Mouse (Mus musculus) MEL (cell line): ENCODE measurements around the gene Slc4a4. TPM values are rescaled to one million over a fixed set of nuclear protein-coding genes. Genes with fewer than 3 reads are reported as not detected.

Source experiments
- DNase-seq: peaks from one replicate; pipeline ENCODE4 v3.0.0; 2011; ENCODE audit warnings: low read depth, low spot score
- H3K27ac ChIP-seq: 2 replicates; pipeline ENCODE4 v1.5.1; 2012; ENCODE audit warnings: low read depth, mild to moderate bottlenecking, control low read depth, low read length, moderate library complexity; ENCODE audit not compliant: control insufficient read depth
- H3K27me3 ChIP-seq, 2 experiments: fragments of 150-350 bp in 1 of 2; sonication (generic) in 1 of 2; 2 replicates each; pipeline ENCODE4 v1.6.1; 2012; ENCODE audit warnings: low read length in 2 of 2, mild to moderate bottlenecking in 2 of 2, improper control_type of control experiment in 1 of 2, moderate library complexity in 1 of 2; ENCODE audit not compliant: insufficient read depth in 2 of 2, control insufficient read depth in 1 of 2
- H3K36me3 ChIP-seq, 2 experiments: 2 replicates each; pipeline ENCODE4 v1.6.1; 2012 to 2014; ENCODE audit warnings: low read length in 2 of 2, improper control_type of control experiment in 1 of 2, inconsistent platforms in 1 of 2, mild to moderate bottlenecking in 1 of 2; ENCODE audit not compliant: insufficient read depth in 2 of 2, control insufficient read depth in 1 of 2
- H3K4me1 ChIP-seq, 2 experiments: fragments of 150-350 bp in 1 of 2; sonication (generic) in 1 of 2; 2 replicates each; pipeline ENCODE4 v1.6.1; 2012; ENCODE audit warnings: low read length in 2 of 2, improper control_type of control experiment in 1 of 2, mild to moderate bottlenecking in 1 of 2; ENCODE audit not compliant: insufficient read depth in 2 of 2, control insufficient read depth in 1 of 2
- H3K4me3 ChIP-seq, 2 experiments: fragments of 150-350 bp in 1 of 2; sonication (generic) in 1 of 2; 2 replicates each; pipeline ENCODE4 v1.5.1; 2012; ENCODE audit warnings: low read depth in 2 of 2, low read length in 2 of 2, mild to moderate bottlenecking in 2 of 2, moderate library complexity in 2 of 2, control low read depth in 1 of 2, improper control_type of control experiment in 1 of 2; ENCODE audit not compliant: control insufficient read depth in 1 of 2, insufficient read depth in 1 of 2
- H3K79me2 ChIP-seq: 2 replicates; pipeline ENCODE4 v1.6.1; 2012; ENCODE audit warnings: mild to moderate bottlenecking, low read length, moderate library complexity; ENCODE audit not compliant: control insufficient read depth, poor library complexity, insufficient read depth
- H3K9ac ChIP-seq: 2 replicates; pipeline ENCODE4 v1.6.1; 2012; ENCODE audit warnings: low read depth, mild to moderate bottlenecking, control low read depth, low read length, moderate library complexity; ENCODE audit not compliant: control insufficient read depth, poor library complexity, severe bottlenecking
- H3K9me3 ChIP-seq: fragments of 150-350 bp; sonication (generic); replicated peaks from 2 replicates; pipeline ENCODE4 v1.6.1; 2012; ENCODE audit warnings: mild to moderate bottlenecking, low read length, improper control_type of control experiment, moderate library complexity; ENCODE audit not compliant: insufficient read depth
- BHLHE40 ChIP-seq: IDR thresholded peaks from 2 replicates; pipeline ENCODE4 v1.6.1; 2012; ENCODE audit warnings: low read depth, mild to moderate bottlenecking, inconsistent platforms, low read length, improper control_type of control experiment, borderline replicate concordance
- CHD2 ChIP-seq: IDR thresholded peaks from 2 replicates; pipeline ENCODE4 v1.6.1; 2011; ENCODE audit warnings: low read length, improper control_type of control experiment
- CTCF ChIP-seq, 3 experiments: IDR thresholded peaks in 2 of 3; conservative IDR thresholded peaks in 1 of 3; 2 replicates each; pipeline ENCODE4 v1.5.1; 2011 to 2012; ENCODE audit warnings: low read length in 3 of 3, low read depth in 2 of 3, mild to moderate bottlenecking in 2 of 3, improper control_type of control experiment in 1 of 3, inconsistent platforms in 1 of 3, mixed read lengths in 1 of 3, moderate library complexity in 1 of 3; ENCODE audit not compliant: control insufficient read depth in 1 of 3, insufficient read depth in 1 of 3, poor library complexity in 1 of 3, severe bottlenecking in 1 of 3
- E2F4 ChIP-seq: IDR thresholded peaks from 2 replicates; pipeline ENCODE4 v1.6.1; 2011; ENCODE audit warnings: low read depth, low read length, improper control_type of control experiment, borderline replicate concordance
- ELF1 ChIP-seq: IDR thresholded peaks from 2 replicates; pipeline ENCODE4 v1.6.1; 2014; ENCODE audit warnings: low read depth, mild to moderate bottlenecking, inconsistent platforms, low read length, improper control_type of control experiment, moderate library complexity
- EP300 ChIP-seq, 2 experiments: IDR thresholded peaks; 2 replicates each; pipeline ENCODE4 v1.6.1; 2011; ENCODE audit warnings: improper control_type of control experiment in 2 of 2, low read length in 2 of 2, low read depth in 1 of 2, mild to moderate bottlenecking in 1 of 2
- ETS1 ChIP-seq: IDR thresholded peaks from 2 replicates; pipeline ENCODE4 v1.6.1; 2012; ENCODE audit warnings: low read depth, mild to moderate bottlenecking, inconsistent platforms, low read length, improper control_type of control experiment, moderate library complexity
- GABPA ChIP-seq: IDR thresholded peaks from 2 replicates; pipeline ENCODE4 v1.6.1; 2012; ENCODE audit warnings: low read depth, mild to moderate bottlenecking, inconsistent platforms, low read length, improper control_type of control experiment, moderate library complexity
- GATA1 ChIP-seq: IDR thresholded peaks from 2 replicates; pipeline ENCODE4 v1.6.1; 2011; ENCODE audit warnings: low read depth, low read length, improper control_type of control experiment
- JUND ChIP-seq: IDR thresholded peaks from 2 replicates; pipeline ENCODE4 v1.6.1; 2011; ENCODE audit warnings: low read depth, mild to moderate bottlenecking, improper control_type of control experiment, low read length
- MAFK ChIP-seq: IDR thresholded peaks from 2 replicates; pipeline ENCODE4 v1.6.1; 2011; ENCODE audit warnings: low read depth, mild to moderate bottlenecking, low read length, improper control_type of control experiment, borderline replicate concordance
- MEF2A ChIP-seq: IDR thresholded peaks from 2 replicates; pipeline ENCODE4 v1.6.1; 2014; ENCODE audit warnings: low read depth, mild to moderate bottlenecking, inconsistent platforms, low read length, improper control_type of control experiment; ENCODE audit not compliant: poor library complexity, insufficient replicate concordance, severe bottlenecking; ENCODE audit errors: extremely low read depth
- MXI1 ChIP-seq: IDR thresholded peaks from 2 replicates; pipeline ENCODE4 v1.6.1; 2011; ENCODE audit warnings: mild to moderate bottlenecking, low read depth, low read length, improper control_type of control experiment
- MYB ChIP-seq: IDR thresholded peaks from 2 replicates; pipeline ENCODE4 v1.6.1; 2011; ENCODE audit warnings: mild to moderate bottlenecking, low read depth, low read length, improper control_type of control experiment
- NRF1 ChIP-seq: IDR thresholded peaks from 2 replicates; pipeline ENCODE4 v1.6.1; 2014; ENCODE audit warnings: low read depth, mild to moderate bottlenecking, inconsistent platforms, low read length, improper control_type of control experiment, moderate library complexity; ENCODE audit not compliant: poor library complexity, insufficient read depth, severe bottlenecking
- POLR2AphosphoS2 ChIP-seq: IDR thresholded peaks from 2 replicates; pipeline ENCODE4 v1.6.1; 2011; ENCODE audit warnings: low read length, improper control_type of control experiment
- POLR2AphosphoS5 ChIP-seq: IDR thresholded peaks from 2 replicates; pipeline ENCODE4 v1.6.1; 2012; ENCODE audit warnings: low read depth, borderline replicate concordance, mild to moderate bottlenecking, inconsistent platforms, low read length, moderate library complexity, mixed read lengths
- RAD21 ChIP-seq: IDR thresholded peaks from 2 replicates; pipeline ENCODE4 v1.6.1; 2011; ENCODE audit warnings: mild to moderate bottlenecking, low read depth, low read length, improper control_type of control experiment
- SIN3A ChIP-seq: IDR thresholded peaks from 2 replicates; pipeline ENCODE4 v1.6.1; 2012; ENCODE audit warnings: low read length, improper control_type of control experiment, inconsistent platforms
- SMC3 ChIP-seq: IDR thresholded peaks from 2 replicates; pipeline ENCODE4 v1.6.1; 2011; ENCODE audit warnings: low read depth, low read length, improper control_type of control experiment
- TAL1 ChIP-seq: IDR thresholded peaks from 2 replicates; pipeline ENCODE4 v1.6.1; 2012; ENCODE audit warnings: mild to moderate bottlenecking, inconsistent platforms, low read length, moderate library complexity, mixed read lengths
- TCF12 ChIP-seq: IDR thresholded peaks from 2 replicates; pipeline ENCODE4 v1.6.1; 2014; ENCODE audit warnings: low read depth, mild to moderate bottlenecking, inconsistent platforms, low read length, improper control_type of control experiment, moderate library complexity
- USF2 ChIP-seq, 2 experiments: IDR thresholded peaks; 2 replicates each; pipeline ENCODE4 v1.6.1; 2011 to 2012; ENCODE audit warnings: improper control_type of control experiment in 2 of 2, low read length in 2 of 2, borderline replicate concordance in 1 of 2, inconsistent platforms in 1 of 2, low read depth in 1 of 2, mild to moderate bottlenecking in 1 of 2; ENCODE audit not compliant: insufficient read depth in 1 of 2
- ZMIZ1 ChIP-seq: IDR thresholded peaks from 2 replicates; pipeline ENCODE4 v1.6.1; 2012; ENCODE audit warnings: low read depth, mild to moderate bottlenecking, inconsistent platforms, low read length, improper control_type of control experiment, moderate library complexity
- ZNF384 ChIP-seq: IDR thresholded peaks from 2 replicates; pipeline ENCODE4 v1.6.1; 2012; ENCODE audit warnings: low read depth, mild to moderate bottlenecking, inconsistent platforms, low read length, improper control_type of control experiment
- polyA plus RNA-seq, 2 experiments: library from polyadenylated mRNA; stranded (reverse) in 1 of 2; unstranded in 1 of 2; fragments of >175 nt in 1 of 2; fragments of >200 nt in 1 of 2; gene quantifications; 2 replicates each; pipeline versions ENCODE4 v1.2.1 to v1.2.4; 2012; ENCODE audit warnings: low replicate concordance in 2 of 2, low read depth in 1 of 2; ENCODE audit not compliant: insufficient read length in 2 of 2, insufficient read depth in 1 of 2, missing spikeins in 1 of 2
- total RNA-seq: library from RNA; depleted of rRNA; stranded (reverse); fragments of 300-350 nt; gene quantifications from 2 replicates; pipeline ENCODE4 v1.2.3, GENCODE M21; 2012

Gene Slc4a4
- total and polyA plus RNA-seq, 3 experiments = not detected

- Histone ChIP-seq H3K27me3 (no peaks in the 10 kb centered on the region), H3K27ac (no peak overlapping the region), H3K9ac (no peak overlapping the region), H3K9me3 (no peaks in the 10 kb centered on the region), H3K4me3 (no peak overlapping the region), H3K79me2 (no peaks in the 10 kb centered on the region), H3K36me3 (no peaks in the 10 kb centered on the region), H3K4me1 (no peaks in the 10 kb centered on the region)
- TF ChIP-seq USF2 (IDR thresholded peaks at IDR 0.05; ENCODE audit: borderline replicate concordance in 1 of 2, insufficient read depth in 1 of 2, low read depth in 1 of 2, low read length in 2 of 2) (no peak), BHLHE40 (no peak), MEF2A (no peak), SIN3A (no peak), ELF1 (no peak), MYB (no peak), MAFK (no peak), GABPA (no peak), EP300 (IDR thresholded peaks at IDR 0.05; ENCODE audit: low read depth in 1 of 2, low read length in 2 of 2) (no peak), TAL1 (no peak)
- DNase-seq = no peak
Measured at GRCm38 (mm10) chr5:88904841-88905240, 18.2 kb downstream of the Slc4a4 start.

DNA sequence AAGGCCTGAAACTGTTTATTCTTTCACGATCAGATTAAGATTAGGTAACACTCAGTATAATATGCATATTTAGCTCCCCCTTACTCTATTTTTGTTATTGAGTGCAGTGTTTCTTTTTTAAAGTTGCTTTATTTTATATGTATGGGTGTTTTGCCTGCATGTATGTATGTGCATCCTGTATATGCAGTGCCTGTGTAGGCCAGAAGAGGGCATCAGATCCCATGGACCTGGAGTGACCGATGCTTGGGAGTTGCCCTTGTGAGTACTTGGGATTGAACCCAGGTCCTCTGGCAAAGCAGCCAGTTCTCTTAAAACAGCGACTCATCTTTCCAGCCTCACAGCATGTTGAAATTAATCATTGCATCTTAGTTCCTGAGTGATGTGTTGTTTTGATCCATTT, 21.0 kb downstream of the Slc4a4 start:
- H3K4me3 ChIP-seq = no peak overlapping the region
- H3K27me3 ChIP-seq = no peaks in the 10 kb centered on the region; a peak in 1 of 4 replicates
- no peaks in the 10 kb centered on the region for H3K79me2 ChIP-seq
- TF ChIP-seq SMC3 (peak; percentile 35), CHD2 (no peak), CTCF (IDR thresholded peaks at IDR 0.05 in 2 of 3, conservative IDR thresholded peaks at IDR 0.05 in 1 of 3; ENCODE audit: control insufficient read depth in 1 of 3, insufficient read depth in 1 of 3, low read depth in 2 of 3, low read length in 3 of 3, poor library complexity in 1 of 3, severe bottlenecking in 1 of 3) (peak; percentile 16 to 35 (median 19); a peak in 4 of 6 replicates), EP300 (IDR thresholded peaks at IDR 0.05; ENCODE audit: low read depth in 1 of 2, low read length in 2 of 2) (no peak), TCF12 (no peak), ZNF384 (no peak)
- H3K9me3 ChIP-seq = no peaks in the 10 kb centered on the region
- no peaks in the 10 kb centered on the region for H3K4me1 ChIP-seq
- H3K9ac ChIP-seq = no peak overlapping the region
- no peaks in the 10 kb centered on the region for H3K36me3 ChIP-seq
- no peak overlapping the region for H3K27ac ChIP-seq
- no peak for DNase-seq

DNA sequence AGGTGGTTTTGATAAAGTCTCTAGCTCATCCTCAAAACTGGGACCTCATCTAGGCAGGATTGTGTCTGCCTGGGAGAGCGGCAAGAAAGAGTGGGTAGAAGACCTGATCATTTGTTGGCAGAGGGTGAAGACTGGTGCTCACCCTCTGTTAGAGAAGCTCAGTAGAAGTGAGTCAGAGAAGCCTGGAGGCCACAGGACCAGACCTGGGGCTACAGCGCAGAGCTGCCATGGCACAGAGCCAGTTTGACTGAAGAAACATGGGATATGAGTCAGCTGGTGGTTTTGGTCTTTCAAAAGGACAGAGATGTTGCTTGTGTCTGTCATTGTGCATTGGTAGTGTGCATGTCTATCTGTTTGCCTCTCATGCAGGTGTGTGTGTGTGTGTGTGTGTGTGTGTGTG, 26.0 kb downstream of the Slc4a4 start:
- TF ChIP-seq TCF12 (no peak), GATA1 (no peak), ZMIZ1 (no peak), CTCF (IDR thresholded peaks at IDR 0.05 in 2 of 3, conservative IDR thresholded peaks at IDR 0.05 in 1 of 3; ENCODE audit: control insufficient read depth in 1 of 3, insufficient read depth in 1 of 3, low read depth in 2 of 3, low read length in 3 of 3, poor library complexity in 1 of 3, severe bottlenecking in 1 of 3) (no peak), ETS1 (no peak), NRF1 (no peak), POLR2AphosphoS2 (no peak), SMC3 (no peak), POLR2AphosphoS5 (no peak), MAFK (no peak), MXI1 (no peak), MYB (no peak), RAD21 (no peak), JUND (no peak), E2F4 (no peak)
- TF ChIP-seq, all 39 proteins: peak for 0
- Histone ChIP-seq H3K27me3 (no peaks in the 10 kb centered on the region; a peak in 1 of 4 replicates), H3K36me3 (no peaks in the 10 kb centered on the region), H3K4me1 (no peaks in the 10 kb centered on the region), H3K27ac (no peak overlapping the region), H3K9ac (no peak overlapping the region), H3K9me3 (no peaks in the 10 kb centered on the region), H3K4me3 (no peak overlapping the region), H3K79me2 (no peaks in the 10 kb centered on the region)
- DNase-seq = no peak
